Comparison of ENCODE assay signal across 12 mouse cellular contexts in genomic region chr2:25286314-25286713, GRCm38 (mm10). TPM values are rescaled to one million over a fixed set of nuclear protein-coding genes. Genes with fewer than 3 reads are reported as not detected.
DNase-seq lines count a peak whose midpoint lies in the region; ATAC-seq and TF ChIP-seq lines count a peak whose summit lies in the region.
"Had no signal": no experiment of that assay in that cellular context is flagged by ENCODE, and none has a peak within 500 bp of the region (broad histone marks: within the 10 kb centered on the region; RNA-seq: fewer than 3 reads in every experiment).

No protein-coding gene starts in this region.

- ATAC-seq in kidney, postnatal 0 days (replicated peaks; ENCODE audit: low FRiP score, low read depth): no peak
- ATAC-seq in liver, embryonic 12.5 days: peak; percentile 43; the same call in 1 of the 2 replicates
- peak; percentile 33 for ATAC-seq in stomach, postnatal 0 days (ENCODE audit: low FRiP score, low TSS enrichment)

- H3K4me2 ChIP-seq in kidney, postnatal 0 days (ENCODE audit: low read length): no peak overlapping the region
- H3K4me2 ChIP-seq in liver, embryonic 12.5 days: peak overlapping the region; percentile 21
- H3K4me2 ChIP-seq in stomach, postnatal 0 days (replicated peaks; ENCODE audit: low read depth): no peak overlapping the region
- H3K4me2 ChIP-seq: neural tube, embryonic 12.5 days had no signal

- H3K36me3 ChIP-seq in kidney, postnatal 0 days (ENCODE audit: insufficient read depth, low read length): peaks cover 42% of the 10 kb centered on the region
- H3K36me3 ChIP-seq in testis, adult 2 months (ENCODE audit: control insufficient read depth, insufficient read depth, low read length): peaks cover 5% of the 10 kb centered on the region
- peaks cover 50% of the 10 kb centered on the region for H3K36me3 ChIP-seq in liver, embryonic 12.5 days
- H3K36me3 ChIP-seq in stomach, postnatal 0 days (ENCODE audit: control insufficient read depth, insufficient read depth, low read length): peaks cover 17% of the 10 kb centered on the region
- peaks cover 18% of the 10 kb centered on the region for H3K36me3 ChIP-seq in thymus, adult 2 months (ENCODE audit: control insufficient read depth, insufficient read depth, low read length)

- TF ChIP-seq EP300 in stomach, postnatal 0 days (optimal IDR thresholded peaks at IDR 0.05): no peak

- peaks cover 12% of the 10 kb centered on the region; the same call in 1 of the 2 replicates for H3K4me1 ChIP-seq in kidney, postnatal 0 days (replicated peaks; ENCODE audit: insufficient read depth, low read length)
- peaks cover 5% of the 10 kb centered on the region for H3K4me1 ChIP-seq in testis, adult 2 months (ENCODE audit: control insufficient read depth, insufficient read depth, low read length)
- H3K4me1 ChIP-seq in liver, embryonic 12.5 days: peaks cover 20% of the 10 kb centered on the region
- peaks cover 8% of the 10 kb centered on the region; the same call in 1 of the 2 replicates for H3K4me1 ChIP-seq in stomach, postnatal 0 days (replicated peaks; ENCODE audit: control insufficient read depth, insufficient read depth)
- no peaks in the 10 kb centered on the region for H3K4me1 ChIP-seq in thymus, adult 2 months (replicated peaks; ENCODE audit: control insufficient read depth, insufficient read depth, low read length)

- DNase-seq in kidney, postnatal 0 days (ENCODE audit: low spot score): no peak
- DNase-seq in kidney, adult 8-10 months: no peak
- no peak for DNase-seq in testis, postnatal 14 days (ENCODE audit: low spot score)
- DNase-seq in stomach, postnatal 0 days (ENCODE audit: low spot score): peak; percentile 64
- DNase-seq in thymus, adult 2 months: no peak
- DNase-seq: adrenal gland, postnatal 25 days; midbrain, embryonic 14.5 days had no signal

- H3K9ac ChIP-seq in kidney, postnatal 0 days (ENCODE audit: low read depth, low read length): no peak overlapping the region
- no peak overlapping the region for H3K9ac ChIP-seq in liver, embryonic 12.5 days
- H3K9ac ChIP-seq in stomach, postnatal 0 days (ENCODE audit: low read length): no peak overlapping the region
- H3K9ac ChIP-seq: neural tube, embryonic 12.5 days had no signal

- no peak for TF ChIP-seq POLR2A in testis, adult 2 months (IDR thresholded peaks at IDR 0.05; ENCODE audit: control insufficient read depth, low read depth, low read length)
- TF ChIP-seq POLR2A in thymus, adult 2 months (IDR thresholded peaks at IDR 0.05; ENCODE audit: control insufficient read depth, extremely low read depth, insufficient read depth, low read length, poor library complexity): no peak

- no peak for TF ChIP-seq CTCF in kidney, postnatal 0 days (IDR thresholded peaks at IDR 0.05; ENCODE audit: low read depth)
- TF ChIP-seq CTCF in testis, adult 2 months (IDR thresholded peaks at IDR 0.05; ENCODE audit: control insufficient read depth, insufficient read depth, insufficient replicate concordance, low read depth, low read length): no peak
- no peak for TF ChIP-seq CTCF in stomach, postnatal 0 days (IDR thresholded peaks at IDR 0.05; ENCODE audit: low read depth)
- no peak for TF ChIP-seq CTCF in thymus, adult 2 months (IDR thresholded peaks at IDR 0.05; ENCODE audit: borderline replicate concordance, control insufficient read depth, extremely low read depth, insufficient read depth, low read length, poor library complexity)

- H3K27me3 ChIP-seq in kidney, postnatal 0 days (ENCODE audit: insufficient read depth, low read length): peaks cover 34% of the 10 kb centered on the region
- no peaks in the 10 kb centered on the region for H3K27me3 ChIP-seq in testis, adult 2 months (ENCODE audit: control insufficient read depth, insufficient read depth, low read length)
- peaks cover 37% of the 10 kb centered on the region for H3K27me3 ChIP-seq in liver, embryonic 12.5 days (replicated peaks)
- H3K27me3 ChIP-seq in stomach, postnatal 0 days (ENCODE audit: control insufficient read depth, insufficient read depth, low read length): peaks cover 2% of the 10 kb centered on the region; the same call in 1 of the 2 replicates
- H3K27me3 ChIP-seq in thymus, adult 2 months (ENCODE audit: control insufficient read depth, insufficient read depth, low read length): peaks cover 10% of the 10 kb centered on the region; the same call in 1 of the 2 replicates

- H3K9me3 ChIP-seq in kidney, postnatal 0 days (replicated peaks; ENCODE audit: low read length): no peaks in the 10 kb centered on the region
- no peaks in the 10 kb centered on the region for H3K9me3 ChIP-seq in liver, embryonic 12.5 days (replicated peaks)
- H3K9me3 ChIP-seq in stomach, postnatal 0 days (ENCODE audit: control insufficient read depth, low read length): no peaks in the 10 kb centered on the region
- H3K9me3 ChIP-seq: hindbrain, embryonic 10.5 days; neural tube, embryonic 12.5 days had no signal

- peak overlapping the region; percentile 27 for H3K27ac ChIP-seq in kidney, postnatal 0 days
- H3K27ac ChIP-seq in testis, adult 2 months (ENCODE audit: control insufficient read depth, insufficient read depth, low read depth, low read length): no peak overlapping the region
- no peak overlapping the region for H3K27ac ChIP-seq in liver, embryonic 12.5 days
- H3K27ac ChIP-seq in stomach, postnatal 0 days (replicated peaks): peak overlapping the region; percentile 94
- no peak overlapping the region for H3K27ac ChIP-seq in thymus, adult 2 months (ENCODE audit: control insufficient read depth, insufficient read depth, low read length)
- H3K27ac ChIP-seq: hindbrain, embryonic 10.5 days; neural tube, embryonic 12.5 days had no signal

- no peak overlapping the region for H3K4me3 ChIP-seq in kidney, postnatal 0 days (replicated peaks; ENCODE audit: low read depth, low read length)
- H3K4me3 ChIP-seq in testis, adult 2 months (ENCODE audit: control insufficient read depth, low read depth, low read length): peak overlapping the region; percentile 76
- no peak overlapping the region for H3K4me3 ChIP-seq in liver, embryonic 12.5 days
- H3K4me3 ChIP-seq in stomach, postnatal 0 days (ENCODE audit: low read depth, low read length): no peak overlapping the region
- H3K4me3 ChIP-seq in thymus, adult 2 months (ENCODE audit: control insufficient read depth, insufficient read depth, low read length): no peak overlapping the region
- H3K4me3 ChIP-seq: hindbrain, embryonic 10.5 days; neural tube, embryonic 12.5 days had no signal

- 90% methylated on average over 1 of the region's 1 CpGs for WGBS in kidney, postnatal 0 days
- 8% methylated on average over 1 of the region's 1 CpGs for WGBS in liver, embryonic 12.5 days (ENCODE audit: insufficient replicate concordance)
- WGBS in stomach, postnatal 0 days: 33% methylated on average over 1 of the region's 1 CpGs
- 89% methylated on average over 1 of the region's 1 CpGs for WGBS in thymus, adult 2 months

RNA-seq across cellular contexts. Expression of gene Tmem210, which starts 1.6 kb away (rescaled TPM):
- not detected in 2 replicates for polyA plus RNA-seq in kidney, postnatal 0 days (2015; fragmentation: Nextera tagmentation; extraction: Ambion mirVana)
- 830 and 870 TPM in 2 replicates for polyA plus RNA-seq in testis, adult 2 months (2012; rRNA removed)
- not detected in 2 replicates for polyA plus RNA-seq in liver, embryonic 12.5 days (2016; fragmentation: Nextera tagmentation; extraction: Ambion mirVana)
- polyA plus RNA-seq in stomach, postnatal 0 days (2015; fragmentation: Nextera tagmentation; extraction: Ambion mirVana): not detected in 2 replicates
- polyA plus RNA-seq in thymus, adult 2 months (2012; rRNA removed): 0.35 TPM in 1 of 2 replicates, not detected in the other
- polyA plus RNA-seq: hindbrain, embryonic 10.5 days; limb, embryonic 14.5 days; midbrain, embryonic 14.5 days; neural tube, embryonic 12.5 days had no signal

RNA-seq across cellular contexts. Expression of gene Lrrc26, which starts 3.4 kb away (rescaled TPM):
- polyA plus RNA-seq in kidney, postnatal 0 days (2015; fragmentation: Nextera tagmentation; extraction: Ambion mirVana): 0.29 and 0.48 TPM in 2 replicates
- 3.5 and 4.3 TPM in 2 replicates for polyA plus RNA-seq in testis, adult 2 months (2012; rRNA removed)
- polyA plus RNA-seq in liver, embryonic 12.5 days (2016; fragmentation: Nextera tagmentation; extraction: Ambion mirVana): not detected in 2 replicates
- 34.9 and 42.1 TPM in 2 replicates for polyA plus RNA-seq in stomach, postnatal 0 days (2015; fragmentation: Nextera tagmentation; extraction: Ambion mirVana)
- 1.0 and 1.6 TPM in 2 replicates for polyA plus RNA-seq in thymus, adult 2 months (2012; rRNA removed)
- polyA plus RNA-seq: hindbrain, embryonic 10.5 days; neural tube, embryonic 12.5 days had no signal

RNA-seq across cellular contexts. Expression of gene Anapc2, which starts 14.0 kb away (rescaled TPM):
- 79.4 and 84.0 TPM in 2 replicates for polyA plus RNA-seq in kidney, postnatal 0 days (2015; fragmentation: Nextera tagmentation; extraction: Ambion mirVana)
- polyA plus RNA-seq in testis, adult 2 months (2012; rRNA removed): 29.3 and 32.3 TPM in 2 replicates
- polyA plus RNA-seq in liver, embryonic 12.5 days (2016; fragmentation: Nextera tagmentation; extraction: Ambion mirVana): 63.6 and 65.3 TPM in 2 replicates
- 57.5 and 59.6 TPM in 2 replicates for polyA plus RNA-seq in stomach, postnatal 0 days (2015; fragmentation: Nextera tagmentation; extraction: Ambion mirVana)
- polyA plus RNA-seq in thymus, adult 2 months (2012; rRNA removed): 141 and 144 TPM in 2 replicates

RNA-seq across cellular contexts. Expression of gene Ssna1, which starts 14.1 kb away (rescaled TPM):
- polyA plus RNA-seq in kidney, postnatal 0 days (2015; fragmentation: Nextera tagmentation; extraction: Ambion mirVana): 172 TPM in 2 replicates
- polyA plus RNA-seq in testis, adult 2 months (2012; rRNA removed): 54.9 and 64.2 TPM in 2 replicates
- 164 and 179 TPM in 2 replicates for polyA plus RNA-seq in liver, embryonic 12.5 days (2016; fragmentation: Nextera tagmentation; extraction: Ambion mirVana)
- polyA plus RNA-seq in stomach, postnatal 0 days (2015; fragmentation: Nextera tagmentation; extraction: Ambion mirVana): 149 and 162 TPM in 2 replicates
- 164 and 182 TPM in 2 replicates for polyA plus RNA-seq in thymus, adult 2 months (2012; rRNA removed)

RNA-seq across cellular contexts. Expression of gene Tprn, which starts 23.9 kb away (rescaled TPM):
- 17.1 and 18.0 TPM in 2 replicates for polyA plus RNA-seq in kidney, postnatal 0 days (2015; fragmentation: Nextera tagmentation; extraction: Ambion mirVana)
- polyA plus RNA-seq in testis, adult 2 months (2012; rRNA removed): 357 and 363 TPM in 2 replicates
- polyA plus RNA-seq in liver, embryonic 12.5 days (2016; fragmentation: Nextera tagmentation; extraction: Ambion mirVana): 7.9 and 9.0 TPM in 2 replicates
- polyA plus RNA-seq in stomach, postnatal 0 days (2015; fragmentation: Nextera tagmentation; extraction: Ambion mirVana): 17.4 and 20.3 TPM in 2 replicates
- polyA plus RNA-seq in thymus, adult 2 months (2012; rRNA removed): 24.4 and 25.9 TPM in 2 replicates

Comparison
In these comparisons a context has a peak if more than half of its experiments do, and no peak if none do; other contexts are left out.
1. H3K27ac ChIP-seq: peak in kidney, postnatal 0 days (single experiment) and stomach, postnatal 0 days (single experiment); none in testis, adult 2 months (single experiment), liver, embryonic 12.5 days (single experiment) and thymus, adult 2 months (single experiment).
2. RNA of gene Tmem210, which starts 1.6 kb away (polyA plus RNA-seq): 830 to 870 TPM in testis, adult 2 months; 0.35 TPM in thymus, adult 2 months, not detected in kidney, postnatal 0 days, not detected in liver, embryonic 12.5 days and not detected in stomach, postnatal 0 days; every median in the first group is over 100 times any median in the second.